Mouse (Mus musculus): ENCODE data around the gene Fam240b. TPM values are rescaled to one million over a fixed set of nuclear protein-coding genes. Genes with fewer than 3 reads are reported as not detected.

The Fam240b gene
- polyA plus RNA-seq, 1 experiment from 2014 or later: not detected

GRCm38 (mm10) chr13:64447947-64448346 is 49.6 kb downstream of the Fam240b start:
- no peak for ATAC-seq (ENCODE audit: low FRiP score, low TSS enrichment)

GRCm38 (mm10) chr13:64445254-64445920 is 52.2 kb downstream of the Fam240b start:
- H3K27ac ChIP-seq (replicated peaks; ENCODE audit: low read depth, low read length): no peak overlapping the region
- H3K36me3 ChIP-seq (ENCODE audit: control insufficient read depth, insufficient read depth, low read length): no peaks in the 10 kb centered on the region
- no peaks in the 10 kb centered on the region for H3K9me3 ChIP-seq (ENCODE audit: control insufficient read depth, low read length)
- DNase-seq (peak; percentile 12), ATAC-seq (ENCODE audit: low FRiP score, low TSS enrichment) (no peak)
- no peak overlapping the region for H3K4me2 ChIP-seq (ENCODE audit: low read length)
- H3K4me3 ChIP-seq (replicated peaks; ENCODE audit: low read depth, low read length): no peak overlapping the region
- no peak overlapping the region for H3K9ac ChIP-seq (replicated peaks; ENCODE audit: low read length)
- 62% methylated on average over 9 of the region's 9 CpGs for WGBS
- H3K4me1 ChIP-seq (ENCODE audit: control insufficient read depth, insufficient read depth, low read length): no peaks in the 10 kb centered on the region
- H3K27me3 ChIP-seq (ENCODE audit: control insufficient read depth, insufficient read depth, low read length): no peaks in the 10 kb centered on the region

More at GRCm38 (mm10) chr13:64447947-64448346, 49.6 kb downstream of the Fam240b start:
- Histone ChIP-seq H3K4me1 (ENCODE audit: control insufficient read depth, insufficient read depth, low read length) (no peaks in the 10 kb centered on the region), H3K36me3 (ENCODE audit: control insufficient read depth, insufficient read depth, low read length) (no peaks in the 10 kb centered on the region), H3K4me3 (replicated peaks; ENCODE audit: low read depth, low read length) (no peak overlapping the region), H3K9me3 (ENCODE audit: control insufficient read depth, low read length) (no peaks in the 10 kb centered on the region), H3K4me2 (ENCODE audit: low read length) (no peak overlapping the region), H3K27me3 (ENCODE audit: control insufficient read depth, insufficient read depth, low read length) (no peaks in the 10 kb centered on the region), H3K9ac (replicated peaks; ENCODE audit: low read length) (no peak overlapping the region), H3K27ac (replicated peaks; ENCODE audit: low read depth, low read length) (no peak overlapping the region)
- WGBS: 4% methylated on average over 1 of the region's 1 CpGs
- peak; percentile 61 for DNase-seq

GRCm38 (mm10) chr13:64443263-64443894 is 54.2 kb downstream of the Fam240b start:
- Histone ChIP-seq H3K27ac (replicated peaks; ENCODE audit: low read depth, low read length) (no peak overlapping the region), H3K4me2 (ENCODE audit: low read length) (no peak overlapping the region), H3K36me3 (ENCODE audit: control insufficient read depth, insufficient read depth, low read length) (no peaks in the 10 kb centered on the region), H3K4me1 (ENCODE audit: control insufficient read depth, insufficient read depth, low read length) (no peaks in the 10 kb centered on the region), H3K27me3 (ENCODE audit: control insufficient read depth, insufficient read depth, low read length) (no peaks in the 10 kb centered on the region), H3K9me3 (ENCODE audit: control insufficient read depth, low read length) (no peaks in the 10 kb centered on the region), H3K9ac (replicated peaks; ENCODE audit: low read length) (no peak overlapping the region), H3K4me3 (replicated peaks; ENCODE audit: low read depth, low read length) (no peak overlapping the region)
- 55% methylated on average over 4 of the region's 4 CpGs for WGBS
- ATAC-seq (ENCODE audit: low FRiP score, low TSS enrichment) (peak; percentile 56), DNase-seq (peak; percentile 86)

GRCm38 (mm10) chr13:64440592-64440991 is 57.0 kb downstream of the Fam240b start:
- H3K9me3 ChIP-seq (ENCODE audit: control insufficient read depth, low read length): no peaks in the 10 kb centered on the region
- no peak for DNase-seq
- H3K4me2 ChIP-seq (ENCODE audit: low read length): no peak overlapping the region
- WGBS: 86% methylated on average over 4 of the region's 4 CpGs
- no peaks in the 10 kb centered on the region for H3K36me3 ChIP-seq (ENCODE audit: control insufficient read depth, insufficient read depth, low read length)
- no peaks in the 10 kb centered on the region for H3K27me3 ChIP-seq (ENCODE audit: control insufficient read depth, insufficient read depth, low read length)
- H3K27ac ChIP-seq (replicated peaks; ENCODE audit: low read depth, low read length): no peak overlapping the region
- H3K4me1 ChIP-seq (ENCODE audit: control insufficient read depth, insufficient read depth, low read length): no peaks in the 10 kb centered on the region
- no peak overlapping the region for H3K9ac ChIP-seq (replicated peaks; ENCODE audit: low read length)
- ATAC-seq (ENCODE audit: low FRiP score, low TSS enrichment): no peak
- no peak overlapping the region for H3K4me3 ChIP-seq (replicated peaks; ENCODE audit: low read depth, low read length)

GRCm38 (mm10) chr13:64439471-64439870 is 58.1 kb downstream of the Fam240b start:
- Histone ChIP-seq H3K4me1 (ENCODE audit: control insufficient read depth, insufficient read depth, low read length) (no peaks in the 10 kb centered on the region), H3K36me3 (ENCODE audit: control insufficient read depth, insufficient read depth, low read length) (no peaks in the 10 kb centered on the region), H3K27ac (replicated peaks; ENCODE audit: low read depth, low read length) (no peak overlapping the region), H3K4me2 (ENCODE audit: low read length) (no peak overlapping the region), H3K9me3 (ENCODE audit: control insufficient read depth, low read length) (no peaks in the 10 kb centered on the region), H3K27me3 (ENCODE audit: control insufficient read depth, insufficient read depth, low read length) (no peaks in the 10 kb centered on the region), H3K9ac (replicated peaks; ENCODE audit: low read length) (no peak overlapping the region), H3K4me3 (replicated peaks; ENCODE audit: low read depth, low read length) (no peak overlapping the region)
- DNase-seq (no peak), ATAC-seq (ENCODE audit: low FRiP score, low TSS enrichment) (no peak)
- WGBS: 85% methylated on average over 5 of the region's 5 CpGs

- ATAC-seq (ENCODE audit: low FRiP score, low TSS enrichment): peak; percentile 67; the same call in 1 of the 2 replicates
- H3K4me2 ChIP-seq (ENCODE audit: low read length): no peak overlapping the region
- no peaks in the 10 kb centered on the region for H3K4me1 ChIP-seq (ENCODE audit: control insufficient read depth, insufficient read depth, low read length)
- 58% methylated on average over 9 of the region's 9 CpGs for WGBS
- H3K4me3 ChIP-seq (replicated peaks; ENCODE audit: low read depth, low read length): no peak overlapping the region
- no peak overlapping the region for H3K9ac ChIP-seq (replicated peaks; ENCODE audit: low read length)
- peak; percentile 85 for DNase-seq
- no peaks in the 10 kb centered on the region for H3K9me3 ChIP-seq (ENCODE audit: control insufficient read depth, low read length)
- H3K36me3 ChIP-seq (ENCODE audit: control insufficient read depth, insufficient read depth, low read length): no peaks in the 10 kb centered on the region
- no peaks in the 10 kb centered on the region for H3K27me3 ChIP-seq (ENCODE audit: control insufficient read depth, insufficient read depth, low read length)
- H3K27ac ChIP-seq (replicated peaks; ENCODE audit: low read depth, low read length): no peak overlapping the region
These were observed 58.6 kb downstream of the Fam240b start for GRCm38 (mm10) chr13:64438863-64439452.

GRCm38 (mm10) chr13:64437801-64438200 is 59.8 kb downstream of the Fam240b start:
- Histone ChIP-seq H3K9me3 (ENCODE audit: control insufficient read depth, low read length) (no peaks in the 10 kb centered on the region), H3K27me3 (ENCODE audit: control insufficient read depth, insufficient read depth, low read length) (no peaks in the 10 kb centered on the region), H3K9ac (replicated peaks; ENCODE audit: low read length) (no peak overlapping the region), H3K4me2 (ENCODE audit: low read length) (no peak overlapping the region), H3K36me3 (ENCODE audit: control insufficient read depth, insufficient read depth, low read length) (no peaks in the 10 kb centered on the region), H3K4me1 (ENCODE audit: control insufficient read depth, insufficient read depth, low read length) (peaks cover 6% of the 10 kb centered on the region; the same call in 1 of the 2 replicates), H3K27ac (replicated peaks; ENCODE audit: low read depth, low read length) (no peak overlapping the region), H3K4me3 (replicated peaks; ENCODE audit: low read depth, low read length) (no peak overlapping the region)
- WGBS: 75% methylated on average over 7 of the region's 7 CpGs
- ATAC-seq (ENCODE audit: low FRiP score, low TSS enrichment) (no peak), DNase-seq (no peak)

GRCm38 (mm10) chr13:64432017-64432995 is 65.3 kb downstream of the Fam240b start, which contains the start of gene Cdk20:
TSS of gene Cdk20 (plus strand) at chr13:64432314.
- Histone ChIP-seq H3K9ac (replicated peaks; ENCODE audit: low read length) (peak within 1 kb of the TSS; percentile 73), H3K4me3 (replicated peaks; ENCODE audit: low read depth, low read length) (peak within 1 kb of the TSS; percentile 70), H3K4me2 (ENCODE audit: low read length) (peak within 1 kb of the TSS; percentile 78), H3K4me1 (ENCODE audit: control insufficient read depth, insufficient read depth, low read length) (peaks cover 7% of the 10 kb centered on the region; the same call in 1 of the 2 replicates), H3K36me3 (ENCODE audit: control insufficient read depth, insufficient read depth, low read length) (no peaks in the 10 kb centered on the region), H3K27me3 (ENCODE audit: control insufficient read depth, insufficient read depth, low read length) (no peaks in the 10 kb centered on the region), H3K9me3 (ENCODE audit: control insufficient read depth, low read length) (no peaks in the 10 kb centered on the region), H3K27ac (replicated peaks; ENCODE audit: low read depth, low read length) (peak within 1 kb of the TSS; percentile 87)
- peak; percentile 95 for DNase-seq
- peak; percentile 99 for ATAC-seq (ENCODE audit: low FRiP score, low TSS enrichment)
- WGBS: under 1% methylated on average over 57 of the region's 57 CpGs

Measured in midbrain, embryonic 14.5 days (tissue).